Mouse (Mus musculus) heart, embryonic 10.5 days (tissue): ENCODE results near the gene Fgf9. TPM values are rescaled to one million over a fixed set of nuclear protein-coding genes. Genes with fewer than 3 reads are reported as not detected.

Experiments used
- DNase-seq: peaks from one replicate; pipeline ENCODE4 v3.0.0-alpha.2; 2017; ENCODE audit warnings: low spot score
- H3K27ac ChIP-seq: fragments of 300-500 bp; sonication (generic); 2 replicates; pipeline ENCODE4 v1.5.1; 2016; ENCODE audit warnings: mild to moderate bottlenecking
- H3K27me3 ChIP-seq: fragments of 300-500 bp; sonication (generic); 2 replicates; pipeline ENCODE4 v1.6.1; 2016; ENCODE audit warnings: mild to moderate bottlenecking; ENCODE audit not compliant: poor library complexity, insufficient read depth, severe bottlenecking
- H3K36me3 ChIP-seq: fragments of 300-500 bp; sonication (generic); 2 replicates; pipeline ENCODE4 v1.6.1; 2016; ENCODE audit warnings: mild to moderate bottlenecking, moderate library complexity
- H3K4me1 ChIP-seq: fragments of 300-500 bp; sonication (generic); 2 replicates; pipeline ENCODE4 v1.6.1; 2016; ENCODE audit warnings: mild to moderate bottlenecking
- H3K4me3 ChIP-seq: fragments of 300-500 bp; sonication (generic); 2 replicates; pipeline ENCODE4 v1.5.1; 2016; ENCODE audit warnings: mild to moderate bottlenecking, moderate library complexity
- H3K9me3 ChIP-seq: fragments of 300-500 bp; sonication (generic); 2 replicates; pipeline ENCODE4 v1.6.1; 2016; ENCODE audit warnings: mild to moderate bottlenecking, moderate library complexity
- WGBS: fragments of 180-500 bp; shearing (Covaris S2); methylation state at CpG from one replicate; pipeline ENCODE4 v1.1.7; 2016; 5-methylcytosine and 5-hydroxymethylcytosine counted together
- polyA plus RNA-seq: library from polyadenylated mRNA; unstranded; fragments of >200 nt; fragmentation: Nextera tagmentation; extraction: Ambion mirVana; gene quantifications from 2 replicates; pipeline ENCODE4 v1.2.1, GENCODE M21; 2016

The Fgf9 gene
- polyA plus RNA-seq, 1 experiment from 2014 or later, result 5.4 TPM

- Histone ChIP-seq H3K27ac (peak overlapping the region; percentile 86), H3K4me3 (peak overlapping the region; percentile 72), H3K4me1 (peaks cover 46% of the 10 kb centered on the region), H3K9me3 (no peaks in the 10 kb centered on the region), H3K27me3 (peaks cover 77% of the 10 kb centered on the region), H3K36me3 (no peaks in the 10 kb centered on the region)
- no peak for DNase-seq
- whole genome bisulfite sequencing, result under 1% methylated on average over 61 of the region's 61 CpGs
Measured at GRCm38 (mm10) chr14:58074621-58075432, 4.5 kb downstream of the Fgf9 start.

- H3K36me3 ChIP-seq, result no peaks in the 10 kb centered on the region
- peak overlapping the region; percentile 86 for H3K27ac ChIP-seq
- H3K4me1 ChIP-seq, result peaks cover 41% of the 10 kb centered on the region
- no peak for DNase-seq
- H3K9me3 ChIP-seq, result no peaks in the 10 kb centered on the region
- peaks cover 73% of the 10 kb centered on the region for H3K27me3 ChIP-seq
- H3K4me3 ChIP-seq, result peak overlapping the region; percentile 72
- under 1% methylated on average over 31 of the region's 31 CpGs for WGBS
Measured at GRCm38 (mm10) chr14:58075433-58076029, 5.2 kb downstream of the Fgf9 start.

GRCm38 (mm10) chr14:58076030-58076521, 5.7 kb downstream of the Fgf9 start:
- no peak for DNase-seq
- Histone ChIP-seq H3K4me3 (peak overlapping the region; percentile 72), H3K36me3 (no peaks in the 10 kb centered on the region), H3K27ac (peak overlapping the region; percentile 86), H3K4me1 (peaks cover 37% of the 10 kb centered on the region), H3K27me3 (peaks cover 68% of the 10 kb centered on the region), H3K9me3 (no peaks in the 10 kb centered on the region)
- WGBS, result under 1% methylated on average over 40 of the region's 40 CpGs

GRCm38 (mm10) chr14:58076726-58077255, 6.4 kb downstream of the Fgf9 start:
- Histone ChIP-seq H3K27ac (peak overlapping the region; percentile 86), H3K4me3 (peak overlapping the region; percentile 72), H3K9me3 (no peaks in the 10 kb centered on the region), H3K27me3 (peaks cover 68% of the 10 kb centered on the region), H3K36me3 (no peaks in the 10 kb centered on the region), H3K4me1 (peaks cover 33% of the 10 kb centered on the region)
- WGBS, result 6% methylated on average over 14 of the region's 14 CpGs
- no peak for DNase-seq

- Histone ChIP-seq H3K36me3 (peaks cover 2% of the 10 kb centered on the region; the same call in 1 of the 2 replicates), H3K4me3 (no peak overlapping the region), H3K27ac (no peak overlapping the region), H3K9me3 (no peaks in the 10 kb centered on the region), H3K4me1 (peaks cover 32% of the 10 kb centered on the region), H3K27me3 (peaks cover 45% of the 10 kb centered on the region)
- 74% methylated on average over 2 of the region's 2 CpGs for WGBS
- DNase-seq, result no peak
Measured at GRCm38 (mm10) chr14:58079471-58079870, 9.1 kb downstream of the Fgf9 start.

- no peak for DNase-seq
- peaks cover 20% of the 10 kb centered on the region for H3K27me3 ChIP-seq
- H3K4me3 ChIP-seq, result no peak overlapping the region
- H3K27ac ChIP-seq, result no peak overlapping the region
- peaks cover 2% of the 10 kb centered on the region; the same call in 1 of the 2 replicates for H3K36me3 ChIP-seq
- WGBS, result 64% methylated on average over 1 of the region's 1 CpGs
- peaks cover 11% of the 10 kb centered on the region; the same call in 1 of the 2 replicates for H3K4me1 ChIP-seq
- no peaks in the 10 kb centered on the region for H3K9me3 ChIP-seq
Measured at GRCm38 (mm10) chr14:58081955-58082354, 11.6 kb downstream of the Fgf9 start.

- Histone ChIP-seq H3K27ac (no peak overlapping the region), H3K9me3 (no peaks in the 10 kb centered on the region), H3K27me3 (peaks cover 5% of the 10 kb centered on the region; the same call in 1 of the 2 replicates), H3K4me3 (no peak overlapping the region), H3K4me1 (peaks cover 11% of the 10 kb centered on the region; the same call in 1 of the 2 replicates), H3K36me3 (peaks cover 2% of the 10 kb centered on the region; the same call in 1 of the 2 replicates)
- WGBS, result 91% methylated on average over 3 of the region's 3 CpGs
- DNase-seq, result no peak
Measured at GRCm38 (mm10) chr14:58084240-58084639, 13.9 kb downstream of the Fgf9 start.

GRCm38 (mm10) chr14:58087326-58087725, 17.0 kb downstream of the Fgf9 start:
- WGBS, result 57% methylated on average over 4 of the region's 4 CpGs
- DNase-seq, result no peak
- H3K27me3 ChIP-seq, result peaks cover 5% of the 10 kb centered on the region; the same call in 1 of the 2 replicates

GRCm38 (mm10) chr14:58089486-58089885, 19.1 kb downstream of the Fgf9 start:
- Histone ChIP-seq H3K27ac (no peak overlapping the region; the same call in 1 of the 2 replicates), H3K27me3 (peaks cover 5% of the 10 kb centered on the region; the same call in 1 of the 2 replicates), H3K9me3 (no peaks in the 10 kb centered on the region), H3K4me1 (no peaks in the 10 kb centered on the region), H3K4me3 (no peak overlapping the region), H3K36me3 (no peaks in the 10 kb centered on the region)
- DNase-seq, result no peak
- 80% methylated on average over 5 of the region's 5 CpGs for WGBS

More at GRCm38 (mm10) chr14:58087326-58087725, 17.0 kb downstream of the Fgf9 start:
- no peak overlapping the region for H3K4me3 ChIP-seq
- H3K4me1 ChIP-seq, result peaks cover 6% of the 10 kb centered on the region; the same call in 1 of the 2 replicates
- no peak overlapping the region for H3K27ac ChIP-seq
- no peaks in the 10 kb centered on the region for H3K9me3 ChIP-seq
- H3K36me3 ChIP-seq, result peaks cover 2% of the 10 kb centered on the region; the same call in 1 of the 2 replicates

GRCm38 (mm10) chr14:58091321-58091720, 21.0 kb downstream of the Fgf9 start:
- H3K36me3 ChIP-seq, result no peaks in the 10 kb centered on the region
- no peak overlapping the region for H3K4me3 ChIP-seq
- peaks cover 4% of the 10 kb centered on the region; the same call in 1 of the 2 replicates for H3K4me1 ChIP-seq
- DNase-seq, result no peak
- no peaks in the 10 kb centered on the region for H3K9me3 ChIP-seq
- peaks cover 5% of the 10 kb centered on the region; the same call in 1 of the 2 replicates for H3K27me3 ChIP-seq
- no peak overlapping the region for H3K27ac ChIP-seq
- WGBS, result 71% methylated on average over 10 of the region's 10 CpGs

- WGBS, result 88% methylated on average over 8 of the region's 8 CpGs
- Histone ChIP-seq H3K9me3 (no peaks in the 10 kb centered on the region), H3K27me3 (no peaks in the 10 kb centered on the region), H3K27ac (no peak overlapping the region), H3K4me3 (no peak overlapping the region), H3K36me3 (no peaks in the 10 kb centered on the region), H3K4me1 (peaks cover 4% of the 10 kb centered on the region; the same call in 1 of the 2 replicates)
- DNase-seq, result no peak
Measured at GRCm38 (mm10) chr14:58099599-58099998, 29.3 kb downstream of the Fgf9 start.

- 37% methylated on average over 6 of the region's 6 CpGs for WGBS
- Histone ChIP-seq H3K4me1 (no peaks in the 10 kb centered on the region), H3K27me3 (no peaks in the 10 kb centered on the region)
Measured at GRCm38 (mm10) chr14:58101298-58101697, 31.0 kb downstream of the Fgf9 start.

More at GRCm38 (mm10) chr14:58101298-58101697, 31.0 kb downstream of the Fgf9 start:
- Histone ChIP-seq H3K36me3 (no peaks in the 10 kb centered on the region), H3K27ac (no peak overlapping the region), H3K4me3 (no peak overlapping the region), H3K9me3 (no peaks in the 10 kb centered on the region)
- DNase-seq, result no peak
